Comparison of ENCODE assay signal across 10 mouse cellular contexts in the genomic region with DNA sequence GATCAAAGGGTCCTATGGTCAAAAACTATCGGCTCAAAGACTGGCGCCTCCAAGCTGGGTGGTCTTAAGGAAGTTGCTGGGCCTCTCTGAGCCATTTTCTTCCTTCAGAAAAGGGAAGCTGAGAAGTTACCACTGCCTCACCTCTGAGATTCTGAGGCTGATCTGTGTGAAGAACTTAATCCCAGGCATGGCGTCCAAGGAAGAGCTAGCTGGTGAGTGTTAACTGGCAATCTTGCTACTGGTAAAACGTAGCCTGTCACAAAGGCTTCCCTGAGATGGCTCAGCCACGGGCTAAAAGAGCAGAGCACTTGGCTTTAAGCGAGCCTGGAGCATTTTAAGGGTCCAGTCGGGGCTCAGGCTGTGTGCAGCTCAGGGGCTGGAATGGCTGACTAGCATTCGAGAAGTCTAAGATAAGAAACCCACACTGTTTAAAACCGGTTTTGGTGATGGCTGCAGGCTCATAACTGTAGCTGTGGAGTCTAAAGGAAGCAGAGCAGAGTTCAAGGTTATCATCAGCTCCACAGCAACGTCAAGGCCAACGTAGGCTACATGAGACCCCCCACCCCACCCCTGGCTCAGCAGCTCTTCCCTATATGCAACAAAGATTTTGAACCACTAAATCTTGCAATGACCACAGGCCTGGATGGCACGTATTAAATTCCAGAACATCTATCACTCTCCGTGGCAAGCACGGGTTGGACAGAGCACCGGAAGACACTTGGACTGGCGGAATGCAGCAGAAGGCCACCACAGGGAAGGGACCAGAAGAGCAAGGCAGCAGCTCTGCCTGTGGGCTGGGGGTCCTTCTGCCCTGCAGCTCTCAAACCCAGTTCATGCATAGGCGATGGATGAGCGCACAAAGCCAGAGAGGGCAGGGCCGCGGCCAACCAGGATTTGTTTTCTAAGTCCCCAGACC. TPM values are rescaled to one million over a fixed set of nuclear protein-coding genes. Genes with fewer than 3 reads are reported as not detected.
DNase-seq lines count a peak whose midpoint lies in the region; ATAC-seq and TF ChIP-seq lines count a peak whose summit lies in the region.
"Had no signal": no experiment of that assay in that cellular context is flagged by ENCODE, and none has a peak within 500 bp of the region (broad histone marks: within the 10 kb centered on the region; RNA-seq: fewer than 3 reads in every experiment).

No protein-coding gene starts in this region.

- ATAC-seq in heart, embryonic 16.5 days (replicated peaks; ENCODE audit: extremely low read depth, insufficient read depth, low FRiP score) = no peak
- 0 out of 2 replicates have a peak, but pooled peaks have one; percentile 12 for ATAC-seq in embryonic facial prominence, embryonic 14.5 days (ENCODE audit: low read depth)
- ATAC-seq: Patski had no signal

- H3K36me3 ChIP-seq in heart, embryonic 16.5 days (ENCODE audit: control insufficient read depth, insufficient read depth) = no peaks in the 10 kb centered on the region
- no peaks in the 10 kb centered on the region; the same call in 1 of the 2 replicates for H3K36me3 ChIP-seq in thymus, adult 2 months (ENCODE audit: control insufficient read depth, insufficient read depth, low read length)
- no peaks in the 10 kb centered on the region for H3K36me3 ChIP-seq in embryonic facial prominence, embryonic 14.5 days (ENCODE audit: control insufficient read depth, insufficient read depth, low read length)
- H3K36me3 ChIP-seq in splenic B cell, adult 2 months (ENCODE audit: control insufficient read depth, insufficient read depth, low read length, poor library complexity, severe bottlenecking) = no peaks in the 10 kb centered on the region; the same call in 1 of the 2 replicates

- peaks cover 27% of the 10 kb centered on the region for H3K4me1 ChIP-seq in heart, embryonic 16.5 days (ENCODE audit: control insufficient read depth, insufficient read depth, low read length)
- H3K4me1 ChIP-seq in thymus, adult 2 months (replicated peaks; ENCODE audit: control insufficient read depth, insufficient read depth, low read length) = peaks cover 65% of the 10 kb centered on the region
- H3K4me1 ChIP-seq in embryonic facial prominence, embryonic 14.5 days (ENCODE audit: control insufficient read depth, insufficient read depth, low read length) = peaks cover 8% of the 10 kb centered on the region; the same call in 1 of the 2 replicates

- H3K27me3 ChIP-seq in heart, embryonic 16.5 days (ENCODE audit: control insufficient read depth, insufficient read depth, low read length) = no peaks in the 10 kb centered on the region
- H3K27me3 ChIP-seq in thymus, adult 2 months (ENCODE audit: control insufficient read depth, insufficient read depth, low read length) = no peaks in the 10 kb centered on the region
- no peaks in the 10 kb centered on the region for H3K27me3 ChIP-seq in embryonic facial prominence, embryonic 14.5 days (replicated peaks; ENCODE audit: control insufficient read depth, insufficient read depth, low read length)
- no peaks in the 10 kb centered on the region for H3K27me3 ChIP-seq in splenic B cell, adult 2 months (ENCODE audit: control insufficient read depth, insufficient read depth, low read length, poor library complexity, severe bottlenecking)
- H3K27me3 ChIP-seq: Patski had no signal

- intact Hi-C loops in heart, postnatal 25 days (cut with DNase I) = no loop called here

- no peak overlapping the region for H3K9ac ChIP-seq in heart, embryonic 16.5 days (ENCODE audit: low read length)
- H3K9ac ChIP-seq in embryonic facial prominence, embryonic 14.5 days (ENCODE audit: low read depth, low read length) = no peak overlapping the region

- TF ChIP-seq CTCF in thymus, adult 2 months (IDR thresholded peaks at IDR 0.05; ENCODE audit: borderline replicate concordance, control insufficient read depth, extremely low read depth, insufficient read depth, low read length, poor library complexity) = no peak

- peak overlapping the region; percentile 20 for H3K27ac ChIP-seq in heart, embryonic 16.5 days (ENCODE audit: low read length)
- peak overlapping the region; percentile 59 for H3K27ac ChIP-seq in thymus, adult 2 months (ENCODE audit: control insufficient read depth, insufficient read depth, low read length)
- H3K27ac ChIP-seq in embryonic facial prominence, embryonic 14.5 days (replicated peaks; ENCODE audit: low read depth, low read length) = peak overlapping the region; percentile 68

- H3K4me3 ChIP-seq in heart, embryonic 16.5 days (ENCODE audit: low read length) = no peak overlapping the region
- no peak overlapping the region for H3K4me3 ChIP-seq in thymus, adult 2 months (ENCODE audit: control insufficient read depth, insufficient read depth, low read length)
- H3K4me3 ChIP-seq in embryonic facial prominence, embryonic 14.5 days (ENCODE audit: low read depth, low read length) = no peak overlapping the region

- H3K9me3 ChIP-seq in heart, embryonic 16.5 days (replicated peaks; ENCODE audit: control insufficient read depth, low read length) = no peaks in the 10 kb centered on the region
- no peaks in the 10 kb centered on the region for H3K9me3 ChIP-seq in embryonic facial prominence, embryonic 14.5 days (ENCODE audit: control insufficient read depth, low read length)

- 53% methylated on average over 20 of the region's 20 CpGs for WGBS in heart, embryonic 16.5 days
- WGBS in thymus, adult 2 months = 30% methylated on average over 20 of the region's 20 CpGs
- WGBS in embryonic facial prominence, embryonic 14.5 days = 68% methylated on average over 20 of the region's 20 CpGs

- no peak for DNase-seq in heart, postnatal 25 days (ENCODE audit: low spot score)
- no peak for DNase-seq in thymus, adult 2 months
- no peak for DNase-seq in thymus, postnatal 36 days
- peak; percentile 68 for DNase-seq in embryonic facial prominence, embryonic 14.5 days (ENCODE audit: low spot score)
- DNase-seq in splenic B cell, adult 2 months (ENCODE audit: low read depth, low spot score) = peak; percentile 44
- no peak for DNase-seq in MN1 (ENCODE audit: low spot score)
- DNase-seq in layer of hippocampus, postnatal 25 days (ENCODE audit: extremely low spot score in 1 of 2, low spot score in 1 of 2) = no peak
- DNase-seq: lung, postnatal 14 days had no signal

- H3K4me2 ChIP-seq in heart, embryonic 16.5 days (ENCODE audit: low read depth, low read length) = no peak overlapping the region
- H3K4me2 ChIP-seq in embryonic facial prominence, embryonic 14.5 days (ENCODE audit: low read depth, low read length) = no peak overlapping the region

- no peak for TF ChIP-seq POLR2A in thymus, adult 2 months (IDR thresholded peaks at IDR 0.05; ENCODE audit: control insufficient read depth, extremely low read depth, insufficient read depth, low read length, poor library complexity)

RNA-seq across cellular contexts. Expression of a gene that starts 56.3 kb away (rescaled TPM):
- 17.6 and 22.5 TPM in 2 replicates for polyA plus RNA-seq in heart, embryonic 16.5 days (2015; fragmentation: Nextera tagmentation; extraction: Ambion mirVana)
- 10 to 100 TPM; 61.6 to 70.0 TPM for total RNA-seq in heart, postnatal 25 days (2021)
- polyA plus RNA-seq in thymus, adult 2 months (2012; rRNA removed) = 156 and 182 TPM in 2 replicates
- 11.1 and 11.7 TPM in 2 replicates for polyA plus RNA-seq in embryonic facial prominence, embryonic 14.5 days (2014; fragmentation: Nextera tagmentation; extraction: Ambion mirVana)
- 100 to 1,000 TPM; 127 to 132 TPM for total RNA-seq in layer of hippocampus, postnatal 25 days (2021)

Comparison
In these comparisons a context has a peak if more than half of its experiments do, and no peak if none do; other contexts are left out.
1. DNase-seq: peak in embryonic facial prominence, embryonic 14.5 days (single experiment) and splenic B cell, adult 2 months (single experiment); none in heart, postnatal 25 days (single experiment), thymus, adult 2 months (single experiment), thymus, postnatal 36 days (0 of 2), MN1 (single experiment) and layer of hippocampus, postnatal 25 days (0 of 2).
2. Peak in every context shown above with its lines, with median percentiles within 50 percentile points of each other: H3K27ac ChIP-seq.